Mouse (Mus musculus) erythroid progenitor cell, adult 5-6 weeks (primary cell): Measurements from ENCODE around the gene Fam205a1. TPM values are rescaled to one million over a fixed set of nuclear protein-coding genes. Genes with fewer than 3 reads are reported as not detected.
A peak's percentile ranks its signal among the peaks of the same experiment; 100 is the strongest.
"Not testable (repeated sequence)": the region's sequence is repeated elsewhere in the genome, so short reads cannot be mapped to it uniquely, and the experiment has no call there.

Source experiments
- ATAC-seq: replicated peaks from 2 replicates; pipeline ENCODE4 v1.8.0; 2016; ENCODE audit warnings: moderate number of reproducible peaks, mild to moderate bottlenecking, moderate TSS enrichment, inconsistent platforms; ENCODE audit not compliant: poor library complexity, low FRiP score, severe bottlenecking
- total RNA-seq, 2 experiments: library from RNA; stranded (forward) in 1 of 2; stranded (reverse) in 1 of 2; fragments of 150-400 nt in 1 of 2; fragments of 186-747, 209-891 nt in 1 of 2; gene quantifications; 2 replicates each; pipeline versions ENCODE4 v1.2.3 to v1.2.4; 2015 to 2017; ENCODE audit warnings: low replicate concordance in 2 of 2

Gene Fam205a1
- total RNA-seq (2015; ENCODE audit: low replicate concordance): 0.36 and 0.84 TPM in 2 replicates
- total RNA-seq (2017; ENCODE audit: low replicate concordance): not detected in 2 replicates

GRCm38 (mm10) chr4:42853788-42854187, at the start of gene Fam205a1:
Fam205a1 (minus strand) TSS chr4:42853888.
- not testable (repeated sequence) for ATAC-seq

- no peak for ATAC-seq
Measured at GRCm38 (mm10) chr4:42902730-42903129, 49.0 kb upstream of the Fam205a1 start.

GRCm38 (mm10) chr4:42902174-42902573, 48.5 kb upstream of the Fam205a1 start:
- ATAC-seq: peak; percentile 73

- ATAC-seq: no peak
Measured at GRCm38 (mm10) chr4:42900878-42901277, 47.2 kb upstream of the Fam205a1 start.

GRCm38 (mm10) chr4:42898914-42899313, 45.2 kb upstream of the Fam205a1 start:
- ATAC-seq: no peak

GRCm38 (mm10) chr4:42895118-42895517, 41.4 kb upstream of the Fam205a1 start:
- no peak for ATAC-seq

GRCm38 (mm10) chr4:42891176-42891575, 37.5 kb upstream of the Fam205a1 start:
- no peak for ATAC-seq

- ATAC-seq: no peak
Measured at GRCm38 (mm10) chr4:42888806-42889205, 35.1 kb upstream of the Fam205a1 start.

- no peak for ATAC-seq
Measured at GRCm38 (mm10) chr4:42886926-42887325, 33.2 kb upstream of the Fam205a1 start.

- ATAC-seq: peak; percentile 67
Measured at GRCm38 (mm10) chr4:42880677-42880948, 26.9 kb upstream of the Fam205a1 start.

GRCm38 (mm10) chr4:42879829-42880676, 26.4 kb upstream of the Fam205a1 start:
- ATAC-seq: peak; percentile 93

- peak; percentile 50 for ATAC-seq
Measured at GRCm38 (mm10) chr4:42877657-42878056, 24.0 kb upstream of the Fam205a1 start.

GRCm38 (mm10) chr4:42876586-42877291, 23.1 kb upstream of the Fam205a1 start:
- ATAC-seq: peak; percentile 64

- no peak for ATAC-seq
Measured at GRCm38 (mm10) chr4:42874134-42874533, 20.4 kb upstream of the Fam205a1 start, which contains the start of gene Fam205c. Fam205c (minus strand) TSS chr4:42874234.

GRCm38 (mm10) chr4:42872746-42873435, 19.2 kb upstream of the Fam205a1 start:
- ATAC-seq: no peak

- ATAC-seq: no peak
Measured at GRCm38 (mm10) chr4:42872151-42872550, 18.5 kb upstream of the Fam205a1 start.

GRCm38 (mm10) chr4:42870748-42871147, 17.1 kb upstream of the Fam205a1 start:
- no peak for ATAC-seq

GRCm38 (mm10) chr4:42868193-42868592, 14.5 kb upstream of the Fam205a1 start:
- 0 out of 2 replicates have a peak, but pooled peaks have one; percentile 12 for ATAC-seq

- ATAC-seq: peak; percentile 84
Measured at GRCm38 (mm10) chr4:42867390-42867789, 13.7 kb upstream of the Fam205a1 start.

- not testable (repeated sequence) for ATAC-seq
Measured at GRCm38 (mm10) chr4:42863487-42863886, 9.8 kb upstream of the Fam205a1 start.
